Mouse (Mus musculus): Measurements from ENCODE around the gene Arid3a.

The Arid3a gene

GRCm38 (mm10) chr10:79976071-79976721, 49.4 kb downstream of the Arid3a start:
- no peak for DNase-seq

- DNase-seq, result no peak
These were observed 49.9 kb downstream of the Arid3a start for GRCm38 (mm10) chr10:79976722-79977107.

GRCm38 (mm10) chr10:79977324-79977723, 50.5 kb downstream of the Arid3a start:
- DNase-seq, result no peak

GRCm38 (mm10) chr10:79978061-79978460, 51.2 kb downstream of the Arid3a start:
- no peak for DNase-seq

- DNase-seq, result no peak
These were observed 52.7 kb downstream of the Arid3a start for GRCm38 (mm10) chr10:79979401-79980155.

DNA sequence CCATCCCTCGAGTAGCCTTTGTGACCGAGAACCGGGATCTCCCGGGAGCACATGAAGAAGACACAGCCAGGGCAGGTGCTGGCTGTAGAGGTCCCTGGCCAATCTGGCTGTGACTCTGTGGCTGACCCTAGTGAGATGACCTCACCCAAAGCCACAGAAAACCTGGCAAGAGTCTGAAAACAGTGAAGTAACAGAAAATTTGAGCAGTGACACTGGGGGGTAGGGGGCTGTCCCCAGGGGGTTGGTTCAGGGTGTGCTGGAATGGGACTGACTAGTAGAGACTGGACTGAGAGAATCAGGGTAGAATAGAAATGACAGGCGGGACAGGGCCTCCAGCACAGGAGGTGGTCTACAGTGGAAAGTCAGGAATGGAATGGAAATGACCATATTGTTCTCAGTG, 56.4 kb downstream of the Arid3a start:
- DNase-seq, result no peak

DNA sequence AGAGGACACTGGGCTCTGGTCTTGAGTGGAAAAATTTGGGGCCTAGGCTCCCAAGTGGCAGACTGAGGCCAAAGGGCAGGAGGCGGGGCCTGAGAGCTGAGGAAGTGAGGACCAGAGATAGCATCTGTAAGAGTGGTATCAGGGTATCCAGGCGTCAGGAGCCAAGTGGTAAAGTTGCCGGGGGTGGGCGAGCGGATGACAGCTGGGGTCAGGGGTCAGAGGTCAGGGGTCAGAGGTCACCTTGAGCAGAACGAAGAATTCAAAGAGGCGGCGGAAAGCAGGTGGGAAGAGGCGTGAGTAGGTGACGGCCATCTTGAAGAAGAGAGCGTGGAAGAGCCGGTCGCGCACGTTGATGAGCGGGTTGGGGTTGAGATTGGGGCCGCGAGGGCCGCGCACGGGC, 56.8 kb downstream of the Arid3a start:
- peak; percentile 85 to 91 for DNase-seq

DNA sequence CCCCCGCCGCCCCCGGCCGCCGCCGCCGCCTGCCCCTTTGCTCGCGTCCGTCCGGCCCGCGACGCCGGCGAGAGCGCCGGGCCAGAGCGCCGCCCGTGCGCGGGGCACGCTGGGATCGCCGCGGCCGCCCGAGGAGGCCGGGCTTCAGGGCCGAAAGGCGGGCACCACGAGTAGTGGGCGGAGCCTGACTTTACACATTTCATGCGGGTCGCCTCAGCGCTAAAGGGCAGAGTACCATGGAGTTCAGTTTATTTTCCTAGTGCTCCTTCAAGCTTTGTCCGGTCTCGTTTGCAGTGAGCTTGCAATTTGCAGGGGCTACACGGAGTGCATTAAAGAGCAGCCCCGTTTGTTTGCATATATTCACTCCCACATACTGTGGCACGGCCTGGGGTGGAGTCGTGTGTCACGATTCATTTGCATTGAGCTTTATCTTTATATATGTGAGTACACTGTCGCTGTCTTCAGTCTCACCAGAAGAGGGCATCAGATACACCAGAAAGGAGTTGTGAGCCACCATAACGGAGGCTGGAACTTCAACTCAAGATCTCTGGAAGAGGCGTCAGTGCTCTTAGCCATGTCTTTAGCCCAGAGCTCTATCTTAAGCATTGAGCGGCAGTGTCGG, 57.5 kb downstream of the Arid3a start, which contains the start of gene Tmem259:
Gene Tmem259, minus strand, starts transcription at position 136 of the 622 bp plus-strand sequence.
- DNase-seq, result peak; percentile 91 to 94

DNA sequence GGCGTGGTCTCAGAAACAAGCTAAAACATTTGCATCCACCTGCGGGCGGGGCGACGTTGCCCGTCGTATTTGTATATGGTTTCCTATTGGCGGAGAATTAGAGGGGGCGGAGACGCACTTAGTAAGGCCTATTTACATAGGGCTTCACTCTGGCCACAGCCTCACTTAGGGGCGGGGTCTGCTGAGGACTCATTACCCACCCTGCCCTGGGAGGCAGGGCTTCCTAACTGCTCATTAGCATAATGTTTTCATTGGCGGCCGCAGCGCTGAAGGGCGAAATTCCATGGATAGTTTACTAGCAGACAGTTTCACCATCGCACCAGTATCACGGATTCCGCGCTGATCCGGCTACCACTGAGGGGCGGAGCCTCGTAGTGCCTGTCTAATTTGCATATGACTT, 58.0 kb downstream of the Arid3a start:
- DNase-seq, result peak; percentile 97 to 100

DNA sequence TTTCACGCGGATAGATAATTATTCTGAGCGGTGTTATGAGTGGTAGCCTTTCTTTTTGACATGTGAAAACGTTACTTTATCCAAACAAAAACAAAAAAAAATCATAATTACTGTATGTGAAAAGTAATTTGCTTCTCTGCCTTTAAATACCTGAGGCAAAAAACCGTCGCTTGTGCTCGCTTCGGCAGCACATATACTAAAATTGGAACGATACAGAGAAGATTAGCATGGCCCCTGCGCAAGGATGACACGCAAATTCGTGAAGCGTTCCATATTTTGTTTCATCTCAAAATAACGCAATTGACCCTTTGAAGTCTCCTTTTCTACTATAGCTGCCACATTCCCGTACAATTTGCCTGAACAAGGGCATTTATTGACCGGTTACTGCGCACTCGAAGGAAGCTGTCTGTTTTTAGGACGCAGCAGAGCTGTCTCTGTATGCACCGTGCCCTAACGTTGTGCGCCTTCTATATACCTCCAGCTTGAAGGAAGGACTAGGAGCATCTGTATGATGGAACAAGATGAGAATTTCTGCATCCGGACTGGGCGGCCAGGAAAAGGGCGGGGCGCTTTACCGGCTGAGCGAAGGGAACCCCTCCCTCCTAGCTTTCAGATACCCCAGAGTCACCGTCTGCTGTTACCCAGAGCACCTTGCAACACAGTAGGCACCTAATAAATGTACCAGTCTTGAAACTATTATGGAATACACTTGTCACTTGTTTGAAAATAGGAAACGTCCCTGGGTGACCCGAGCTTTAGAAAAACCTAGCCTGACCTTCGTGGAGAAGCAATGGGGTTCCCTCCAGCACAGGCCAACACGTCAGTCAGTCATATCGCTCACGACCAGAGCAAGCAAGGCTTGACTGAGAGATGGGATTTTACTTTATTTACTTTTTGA, 58.7 kb downstream of the Arid3a start:
- DNase-seq, result peak; percentile 66 to 74

DNA sequence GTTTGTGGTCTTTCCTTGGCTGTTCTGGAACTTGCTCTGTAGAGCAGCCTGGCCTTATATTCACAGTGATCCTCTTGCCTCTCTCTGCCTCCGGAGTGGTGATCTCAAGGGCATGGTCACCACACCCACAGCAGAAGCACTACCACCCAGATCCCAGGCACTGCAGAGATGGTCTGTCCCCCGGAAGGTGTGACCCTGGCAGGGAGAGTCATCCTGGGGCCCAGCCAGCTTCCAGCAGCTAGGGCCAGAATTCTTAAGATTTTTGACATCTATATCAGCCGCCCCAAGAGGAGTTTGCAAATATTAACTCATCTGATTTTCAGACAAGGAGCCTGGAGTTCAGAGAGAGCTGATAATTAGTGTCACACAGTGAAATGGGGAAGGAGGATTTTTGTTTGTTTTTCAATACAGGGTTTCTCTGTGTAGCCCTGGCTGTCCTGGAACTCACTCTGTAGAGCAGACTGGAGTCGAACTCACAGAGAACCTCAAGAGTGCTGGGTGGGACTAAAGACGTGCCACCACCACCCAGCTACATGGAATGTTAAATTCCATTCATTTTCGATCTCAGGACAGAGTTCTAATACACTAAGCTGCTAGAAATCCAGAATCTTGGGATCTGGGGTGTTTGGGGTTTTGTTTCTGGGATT, 59.5 kb downstream of the Arid3a start:
- DNase-seq, result peak in 1 of 2 experiments; percentile 50

- peak; percentile 86 to 94 for DNase-seq
These were observed 60.1 kb downstream of the Arid3a start for GRCm38 (mm10) chr10:79986963-79987362.

GRCm38 (mm10) chr10:79987771-79988505, 61.1 kb downstream of the Arid3a start:
- DNase-seq, result no peak

DNA sequence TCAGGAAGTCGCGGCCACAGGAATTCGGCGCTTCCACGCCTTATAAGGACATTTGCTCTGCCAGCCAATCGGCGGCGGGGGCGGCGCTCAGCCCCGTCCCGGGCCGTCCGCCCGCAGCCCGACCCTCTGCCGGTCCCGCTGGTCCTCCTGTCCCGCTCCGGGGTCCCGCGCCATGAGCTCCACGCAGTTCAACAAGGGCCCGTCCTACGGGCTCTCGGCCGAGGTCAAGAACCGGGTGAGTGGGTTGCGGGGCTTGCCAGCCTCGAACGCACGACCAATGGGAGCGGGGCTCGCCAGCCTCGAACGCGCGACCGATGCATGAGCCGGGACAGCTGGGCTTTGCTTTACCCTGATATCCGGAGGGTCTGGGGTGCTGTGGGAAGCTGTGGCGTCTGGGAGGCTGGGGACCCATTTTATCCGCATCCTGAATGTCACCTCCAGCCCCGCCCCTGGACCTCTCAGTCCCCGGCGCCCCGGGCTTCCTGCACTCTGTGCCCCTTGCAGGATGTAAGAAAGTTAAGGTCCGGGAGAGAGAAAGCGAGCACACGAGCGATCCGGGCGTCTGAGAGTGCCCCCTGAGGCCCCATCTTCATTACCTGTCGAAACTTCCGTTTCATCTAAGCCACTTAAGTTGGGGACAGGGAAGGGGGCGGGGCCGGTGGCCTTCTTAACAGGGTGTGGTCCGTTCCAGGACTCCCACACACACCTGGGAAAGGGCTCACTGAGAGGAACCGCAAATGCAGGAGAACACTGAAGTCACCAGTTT, 61.8 kb downstream of the Arid3a start, which contains the start of gene Cnn2:
Gene Cnn2, plus strand, starts transcription at position 79 of the 766 bp plus-strand sequence.
- peak; percentile 60 to 77 for DNase-seq

DNA sequence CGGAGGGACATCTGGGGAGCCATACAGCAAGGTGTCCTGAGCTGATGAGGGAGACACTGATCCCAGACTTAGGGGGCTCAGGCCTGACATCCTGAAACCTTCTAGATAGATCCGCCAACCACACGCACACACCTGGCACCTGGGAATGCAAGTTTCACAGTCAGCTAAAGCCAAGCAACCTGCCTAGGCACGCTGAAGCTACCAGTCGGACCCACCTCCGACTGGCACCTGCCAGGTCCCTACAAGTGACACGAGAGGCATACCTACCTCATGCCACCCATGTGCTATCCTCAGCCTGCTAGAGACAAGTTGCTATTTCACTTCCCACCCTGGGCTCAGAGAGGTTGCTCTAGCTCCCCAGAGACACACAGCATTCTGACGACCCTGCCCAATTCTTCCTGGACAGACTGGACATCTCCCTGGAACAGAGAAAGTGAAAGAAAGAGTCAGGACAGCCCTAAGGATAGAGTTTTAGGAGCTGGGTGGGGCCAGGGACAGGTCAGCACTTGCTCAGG, 62.5 kb downstream of the Arid3a start:
- DNase-seq, result no peak

GRCm38 (mm10) chr10:79989870-79990269, 63.0 kb downstream of the Arid3a start:
- peak in 1 of 2 experiments; percentile 42 for DNase-seq

DNA sequence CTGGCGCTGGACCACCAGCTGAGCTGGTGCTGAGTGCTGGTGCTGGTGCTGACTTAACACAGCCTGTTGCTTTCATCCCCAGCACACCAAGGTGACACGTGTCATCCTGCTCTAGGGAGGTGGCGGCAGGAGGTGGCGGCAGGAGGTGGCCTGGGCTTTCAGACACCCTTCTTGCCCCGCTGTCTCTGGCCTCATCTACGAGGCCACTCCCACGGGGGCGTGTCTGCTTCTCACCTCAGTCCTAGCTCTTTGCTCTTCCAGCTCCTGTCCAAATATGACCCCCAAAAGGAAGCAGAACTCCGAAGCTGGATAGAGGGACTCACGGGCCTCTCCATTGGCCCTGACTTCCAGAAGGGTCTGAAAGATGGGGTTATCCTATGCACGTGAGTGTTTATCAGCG, 64.3 kb downstream of the Arid3a start:
- DNase-seq, result no peak

DNA sequence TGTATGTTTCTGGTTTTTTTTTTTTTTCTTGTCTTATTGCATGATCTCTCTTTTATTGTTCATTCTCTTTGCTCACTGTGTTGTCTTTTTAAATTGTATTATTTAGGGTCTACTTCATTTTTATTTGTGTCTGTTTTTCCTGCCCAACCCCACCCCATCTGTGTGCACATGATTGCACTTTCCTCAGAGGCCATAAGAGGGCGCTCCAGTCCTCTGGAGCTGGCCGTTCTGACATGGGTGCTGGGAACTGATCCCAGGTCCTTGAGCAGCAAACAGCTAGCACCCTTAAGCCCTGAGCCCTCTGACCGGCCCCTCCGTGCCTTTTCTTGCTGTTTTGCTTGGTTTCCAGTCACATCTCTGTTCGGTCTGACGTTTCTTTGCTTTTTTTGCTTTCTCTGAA, 64.7 kb downstream of the Arid3a start:
- no peak for DNase-seq

GRCm38 (mm10) chr10:79994397-79995115, 67.7 kb downstream of the Arid3a start:
- DNase-seq, result peak in 1 of 2 experiments; percentile 71

DNA sequence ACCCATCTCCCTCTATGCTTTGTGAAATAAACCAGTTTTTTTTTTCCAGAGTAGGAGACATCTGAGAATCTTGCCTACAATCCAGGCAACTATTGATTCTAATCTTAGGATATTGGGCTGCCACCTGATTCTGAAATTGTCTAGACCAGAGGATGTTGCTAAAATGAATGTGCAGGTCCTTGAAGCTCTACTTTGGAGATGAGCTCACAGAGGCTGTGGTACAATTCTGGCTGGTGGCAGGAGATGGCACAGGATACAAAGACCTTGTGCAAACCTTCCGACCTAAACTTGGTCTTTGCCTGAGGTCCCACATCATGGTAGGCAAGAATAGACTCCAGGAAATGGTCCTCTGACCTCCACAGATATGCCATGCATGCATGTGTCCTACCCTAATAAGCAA, 68.8 kb downstream of the Arid3a start:
- no peak for DNase-seq
